Mouse (Mus musculus) left cerebral cortex, adult 9 months (tissue): Measurements from ENCODE around the gene Ccr6.
"Not testable (repeated sequence)": the region's sequence is repeated elsewhere in the genome, so short reads cannot be mapped to it uniquely, and the experiment has no call there.

Experiments used
- DNase-seq, 2 experiments: peaks; one replicate each; pipeline ENCODE4 v3.0.0; 2022; ENCODE audit warnings: low spot score in 2 of 2

Ccr6 gene

DNA sequence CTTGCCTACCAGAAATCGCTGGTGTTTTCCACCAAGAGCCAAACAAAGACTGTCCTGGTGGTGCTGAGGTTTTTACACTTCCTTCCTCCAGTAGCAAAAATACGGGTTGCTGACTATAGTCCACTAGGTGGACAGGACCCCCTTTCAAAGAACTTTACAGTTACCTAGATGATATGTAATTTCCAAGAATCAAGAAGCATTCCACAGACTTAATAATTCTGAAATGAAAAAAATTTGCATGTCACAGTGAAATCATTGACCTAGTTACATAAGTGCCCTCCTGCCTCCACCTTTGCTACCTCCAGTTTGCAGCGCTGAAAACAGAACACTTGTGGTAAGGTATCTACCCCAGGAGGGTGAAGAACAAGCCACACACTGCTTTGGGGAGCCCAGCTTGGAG lies at the start of gene Ccr6:
TSS of gene Ccr6 (plus strand) at position 301 of the 400 bp plus-strand sequence.
- no peak for DNase-seq

DNA sequence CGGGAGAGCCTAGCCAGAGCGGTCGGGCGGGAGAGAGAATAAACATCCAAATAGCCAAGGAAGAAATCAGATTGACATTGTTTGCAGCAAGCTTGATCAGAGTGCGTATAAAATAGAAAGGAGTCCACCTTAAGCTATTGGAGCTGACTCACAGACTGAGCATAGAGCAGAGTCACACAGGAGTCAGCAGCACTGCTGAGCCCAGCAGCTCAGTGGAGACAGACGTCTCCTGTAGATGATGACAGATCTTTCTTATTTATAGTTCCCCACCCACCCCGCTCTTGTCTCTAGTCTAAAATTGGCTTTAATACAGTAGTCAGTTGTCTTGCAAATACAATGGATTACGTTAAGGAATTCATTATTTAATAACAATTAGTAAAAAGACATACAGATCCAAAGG lies 42.2 kb upstream of the Ccr6 start:
- DNase-seq = peak in 1 of 2 experiments; percentile 36

DNA sequence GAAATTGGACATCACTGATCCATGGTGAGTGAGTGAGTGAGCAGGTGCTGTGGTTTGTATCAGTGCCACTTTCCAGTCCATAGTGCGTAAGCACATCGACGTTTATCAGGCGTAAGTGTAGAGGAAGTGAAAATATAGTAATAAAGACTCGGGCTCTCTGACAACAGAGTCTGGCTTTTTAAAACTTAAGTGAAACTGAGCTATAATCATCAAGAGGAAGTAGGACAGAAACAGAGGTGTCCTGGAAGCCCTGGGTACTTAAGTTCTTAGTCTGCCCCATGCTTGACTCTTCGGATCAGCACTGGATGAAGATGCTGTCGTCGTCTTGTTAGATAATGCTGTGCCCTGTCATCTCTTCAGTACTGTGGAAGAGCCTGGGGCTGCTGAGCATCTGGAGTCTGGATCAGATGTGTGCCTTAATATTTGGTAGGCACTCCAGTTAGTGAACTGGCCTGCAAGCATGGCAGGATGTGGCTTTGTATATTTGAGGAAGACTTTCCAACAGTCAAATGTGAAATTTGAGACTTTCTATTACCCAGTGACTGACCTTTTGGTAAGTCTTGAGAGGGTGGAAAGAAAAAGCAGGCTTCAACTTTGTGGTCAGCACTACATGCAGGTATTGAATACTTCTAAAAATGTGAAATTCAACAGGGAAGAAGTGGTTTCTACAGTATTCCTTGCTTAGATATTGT lies 40.0 kb upstream of the Ccr6 start:
- no peak for DNase-seq

DNA sequence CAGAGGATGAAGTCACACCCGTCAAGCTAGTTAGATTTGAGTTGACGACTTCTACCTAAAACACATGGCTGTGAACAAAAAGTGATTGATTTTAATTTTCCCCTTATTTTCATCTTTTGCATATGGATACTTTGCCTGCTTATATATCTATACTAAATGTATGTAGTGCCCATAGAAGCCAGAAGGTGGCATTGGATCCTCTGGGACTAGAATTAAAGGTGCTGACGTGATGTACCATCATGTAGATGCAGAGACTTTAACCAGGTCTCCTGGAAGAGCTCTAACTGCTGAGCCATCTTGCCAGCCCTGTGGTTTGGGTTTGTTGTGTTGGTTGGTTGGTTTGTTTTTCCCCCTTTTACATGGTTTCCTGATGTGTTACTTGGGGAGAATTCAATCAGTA lies 38.2 kb upstream of the Ccr6 start:
- DNase-seq = no peak

DNA sequence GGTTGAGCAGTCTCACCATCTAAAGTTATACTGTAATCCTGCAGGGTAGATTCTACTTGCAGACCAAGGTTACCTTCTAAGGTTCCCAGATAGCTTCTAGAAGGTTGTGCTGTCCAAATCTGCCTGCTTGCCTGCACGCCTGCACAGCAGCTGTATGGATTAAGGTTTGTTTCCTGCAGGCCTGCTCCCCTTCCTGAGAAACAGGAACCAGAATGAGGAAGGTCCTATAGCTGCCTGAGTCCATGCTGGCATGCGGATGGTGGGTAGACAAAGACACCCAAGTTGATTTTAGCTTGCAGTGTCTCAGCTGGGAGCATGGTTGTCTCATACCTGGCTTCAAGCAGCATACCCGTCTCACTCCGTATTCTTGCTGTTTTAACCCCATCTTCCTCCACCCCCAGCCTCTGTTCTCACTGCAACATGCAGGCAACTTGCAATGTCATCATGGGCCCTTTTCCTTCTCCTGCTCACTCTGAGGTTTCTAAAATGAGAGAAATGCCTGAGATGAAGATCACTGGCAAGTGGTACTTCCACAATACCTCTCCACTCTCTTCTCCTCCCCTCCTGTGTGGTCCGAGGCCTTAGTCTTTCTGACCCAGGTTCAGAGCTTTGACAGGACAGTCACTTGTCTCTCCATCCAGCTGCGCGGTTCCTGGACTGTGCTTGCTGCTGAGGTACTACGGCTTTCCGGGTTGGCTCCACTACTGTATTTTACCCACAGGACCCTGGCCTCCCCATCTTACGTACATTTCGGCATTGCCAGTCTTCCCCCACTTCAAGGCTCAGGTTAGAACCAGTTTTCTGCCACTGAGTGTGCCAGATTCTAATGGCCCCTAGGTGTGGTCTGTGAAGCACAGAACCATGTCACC lies 36.5 kb upstream of the Ccr6 start:
- DNase-seq = no peak

DNA sequence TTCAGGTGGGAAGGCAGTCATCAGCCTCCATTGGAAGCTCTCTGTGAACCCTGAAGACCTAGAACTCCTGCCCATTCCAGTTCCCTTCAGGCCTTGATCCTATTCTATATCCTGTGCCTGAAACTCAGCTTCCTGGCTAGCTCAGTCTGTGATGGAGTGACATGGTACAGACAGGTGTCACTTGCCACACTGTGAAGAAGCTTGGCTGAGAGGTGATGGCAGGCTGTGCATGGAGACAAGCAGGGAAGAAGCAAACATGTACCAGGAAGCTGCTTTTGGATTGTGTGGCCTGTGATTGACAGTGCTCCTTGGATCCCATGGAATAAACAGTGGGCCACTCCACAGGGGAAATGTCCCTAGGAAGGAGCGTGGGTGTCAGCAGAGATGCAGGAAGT lies 35.9 kb upstream of the Ccr6 start:
- no peak for DNase-seq

DNA sequence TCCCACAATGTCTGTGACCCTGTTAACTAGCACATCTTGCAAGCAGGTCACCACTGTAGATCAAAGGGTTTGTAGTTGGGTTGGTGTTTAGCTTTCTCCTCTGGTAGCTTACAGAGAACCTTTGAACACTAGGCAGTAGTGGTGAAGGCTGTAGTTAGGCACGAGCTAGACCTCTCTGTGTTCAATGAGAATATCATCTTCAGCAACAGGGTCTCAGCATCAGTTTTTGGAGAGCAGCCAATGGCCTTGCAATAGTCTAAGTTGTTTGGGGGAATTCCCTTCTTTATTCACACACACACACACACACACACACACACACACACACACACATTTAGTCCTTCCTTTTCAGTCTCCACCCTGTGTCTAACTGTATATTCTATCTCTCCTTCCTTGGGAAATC lies 32.4 kb upstream of the Ccr6 start:
- DNase-seq = no peak

DNA sequence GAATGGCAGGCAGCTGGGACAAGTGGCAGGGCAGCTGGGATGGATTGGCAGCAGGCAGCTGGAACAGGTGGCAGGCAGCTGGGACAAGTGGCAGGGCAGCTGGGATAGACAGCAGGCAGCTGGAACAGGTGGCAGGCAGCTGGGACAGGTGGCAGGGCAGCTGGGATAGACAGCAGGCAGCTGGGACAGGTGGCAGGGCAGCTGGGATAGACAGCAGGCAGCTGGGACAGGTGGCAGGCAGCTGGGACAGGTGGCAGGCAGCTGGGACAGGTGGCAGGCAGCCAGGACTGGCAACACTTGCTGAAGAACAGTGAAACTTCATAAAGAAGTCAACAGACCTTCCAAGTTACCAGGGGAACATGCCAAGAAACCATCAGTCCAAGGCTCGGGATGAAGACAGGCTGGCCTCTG lies 30.6 kb upstream of the Ccr6 start:
- DNase-seq = not testable (repeated sequence)

DNA sequence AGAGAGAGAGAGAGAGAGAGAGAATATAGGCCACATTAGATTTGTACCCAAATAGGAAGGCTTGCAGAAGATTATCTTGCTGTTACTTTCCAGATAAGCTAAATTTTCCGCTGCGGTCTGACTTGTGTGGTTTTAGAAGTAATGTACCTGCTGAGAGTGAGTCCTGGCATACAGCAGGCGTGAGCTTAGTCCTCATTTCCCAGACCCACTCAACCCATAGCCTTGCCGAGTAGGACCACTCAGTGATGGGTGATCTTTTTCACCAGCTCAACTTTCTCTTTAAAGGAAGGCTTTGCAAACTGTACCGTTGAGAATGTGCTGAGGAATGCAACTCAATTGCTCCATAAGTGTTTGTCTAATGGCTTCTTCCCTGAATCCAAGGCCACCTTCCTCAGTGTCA lies 29.2 kb upstream of the Ccr6 start:
- DNase-seq = no peak

DNA sequence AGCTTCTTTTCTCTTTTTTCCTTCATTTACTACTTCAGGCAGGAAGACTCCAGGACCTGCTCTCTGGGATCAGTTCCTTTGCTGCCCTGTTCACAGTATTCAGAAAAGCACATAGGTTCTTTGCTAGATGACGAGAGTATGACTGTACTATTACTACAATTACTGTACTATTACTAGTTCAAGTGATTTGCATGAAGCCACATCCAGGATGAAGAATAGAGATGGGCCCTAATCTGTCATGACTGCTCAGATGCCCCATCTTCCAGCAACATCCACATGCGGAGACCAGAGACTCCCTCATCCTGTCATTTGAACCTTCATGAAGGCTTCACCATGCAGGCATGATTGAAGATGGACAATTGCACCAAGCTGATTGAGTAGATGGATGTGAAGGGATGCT lies 26.1 kb upstream of the Ccr6 start:
- no peak for DNase-seq

DNA sequence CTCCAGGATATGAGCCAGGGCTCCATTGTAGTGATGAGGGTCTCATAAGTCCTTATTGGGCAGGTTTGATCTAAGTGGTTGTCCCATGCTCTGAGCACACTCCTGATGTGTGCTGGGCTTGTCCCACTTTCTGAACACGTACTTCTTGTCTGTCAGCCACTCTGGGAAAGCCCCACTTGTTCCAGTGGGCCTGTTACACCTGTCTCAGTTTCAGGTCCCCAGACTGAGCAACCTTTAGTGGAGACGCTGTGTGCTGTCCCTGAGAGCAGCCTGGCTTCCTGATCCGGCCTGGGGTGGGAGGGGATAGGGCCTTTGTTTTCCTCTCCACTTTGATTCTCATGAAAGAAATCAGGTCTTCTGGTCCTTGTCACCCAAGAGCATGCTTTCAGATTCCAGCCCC lies 25.7 kb upstream of the Ccr6 start:
- DNase-seq = no peak

DNA sequence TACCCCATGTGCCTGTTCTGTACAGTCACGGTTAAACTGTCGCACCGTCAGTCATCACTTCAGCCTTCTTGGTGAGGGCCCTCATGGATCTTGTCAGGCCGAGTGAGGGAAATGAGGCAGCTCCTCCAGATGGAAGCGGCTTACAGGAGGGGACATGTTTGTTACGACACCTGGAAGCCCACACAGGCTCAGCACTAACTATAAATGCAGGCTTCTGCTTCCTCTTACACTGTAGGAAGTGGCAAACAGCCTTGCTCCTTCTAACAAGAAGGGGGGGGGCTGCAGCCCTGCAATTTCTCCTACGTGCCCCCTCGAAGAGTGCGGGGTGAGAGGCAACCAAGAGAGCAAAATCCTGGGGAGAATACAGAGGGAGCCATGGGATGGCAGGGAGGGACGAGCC lies 25.2 kb upstream of the Ccr6 start:
- DNase-seq = no peak

DNA sequence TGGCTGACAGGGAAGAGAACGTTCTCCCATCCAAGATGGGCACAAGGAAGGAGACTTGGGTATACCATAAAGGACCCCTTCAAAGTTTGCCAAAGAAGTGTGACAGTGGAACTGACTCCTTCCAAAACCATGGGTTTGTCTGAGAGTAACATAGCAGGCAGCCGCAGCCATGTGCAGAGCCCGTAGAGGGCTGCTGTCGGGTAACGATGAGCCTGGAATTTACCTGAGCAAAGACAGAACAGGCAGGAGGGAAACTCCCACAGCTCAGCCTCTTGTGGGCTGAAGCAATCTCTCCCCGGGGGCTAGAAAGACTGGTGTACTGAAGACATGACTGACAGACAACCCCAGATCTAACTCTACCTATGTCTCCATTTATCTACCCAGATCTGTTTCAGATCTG lies 24.4 kb upstream of the Ccr6 start:
- no peak for DNase-seq

DNA sequence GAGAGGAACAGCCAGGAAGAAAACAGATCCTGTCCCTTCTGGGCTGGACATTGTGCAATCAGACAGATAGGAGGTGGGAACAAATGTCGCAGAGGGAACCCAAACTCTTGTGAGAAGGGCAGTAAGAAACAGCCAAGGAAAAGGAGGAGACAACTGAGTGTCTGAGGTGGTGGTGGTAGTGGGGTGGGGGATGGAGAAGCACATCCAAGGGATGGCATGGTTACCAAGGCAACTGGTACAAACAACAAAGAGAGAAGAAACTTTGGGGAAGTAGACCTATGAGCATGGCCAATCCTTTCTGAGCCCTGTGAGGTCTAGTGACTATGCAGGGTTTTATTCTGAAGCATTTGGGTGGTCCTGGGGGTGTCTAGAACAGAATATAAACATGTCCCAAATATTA lies 21.5 kb upstream of the Ccr6 start:
- no peak for DNase-seq

DNA sequence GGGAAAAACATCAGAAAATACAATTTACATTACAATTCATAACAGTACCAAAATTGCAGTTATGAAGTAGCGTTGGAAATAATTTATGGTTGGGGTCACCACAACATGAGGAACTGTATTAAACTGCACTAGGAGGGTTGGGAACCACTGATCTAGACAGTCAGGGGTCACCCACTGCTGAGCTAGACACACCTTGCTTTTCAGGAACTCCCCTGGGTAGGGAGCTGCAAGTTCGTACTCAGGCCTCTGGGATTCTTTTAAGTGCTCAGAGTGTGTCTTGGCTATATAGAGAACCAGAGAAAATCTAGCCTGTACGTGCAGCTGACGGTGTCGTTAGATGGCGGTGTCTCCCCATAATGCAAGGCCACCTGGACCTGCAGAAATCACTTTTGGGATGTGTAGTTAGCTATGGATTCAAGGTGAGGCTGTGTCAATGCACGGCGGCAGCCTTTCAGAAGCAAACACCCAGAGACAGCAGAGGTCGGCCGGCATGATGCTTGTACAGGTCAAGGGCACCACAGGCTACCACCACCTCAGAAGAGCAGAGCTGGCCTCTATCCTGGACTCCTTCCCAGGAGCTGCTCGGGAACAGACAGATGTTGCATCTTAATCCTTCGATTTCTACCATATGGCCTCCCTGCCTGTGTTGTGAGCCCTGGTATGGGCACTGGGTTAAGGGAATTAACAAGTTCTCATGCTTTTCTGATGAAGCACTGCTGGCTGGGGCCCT lies 20.7 kb upstream of the Ccr6 start:
- DNase-seq = no peak

DNA sequence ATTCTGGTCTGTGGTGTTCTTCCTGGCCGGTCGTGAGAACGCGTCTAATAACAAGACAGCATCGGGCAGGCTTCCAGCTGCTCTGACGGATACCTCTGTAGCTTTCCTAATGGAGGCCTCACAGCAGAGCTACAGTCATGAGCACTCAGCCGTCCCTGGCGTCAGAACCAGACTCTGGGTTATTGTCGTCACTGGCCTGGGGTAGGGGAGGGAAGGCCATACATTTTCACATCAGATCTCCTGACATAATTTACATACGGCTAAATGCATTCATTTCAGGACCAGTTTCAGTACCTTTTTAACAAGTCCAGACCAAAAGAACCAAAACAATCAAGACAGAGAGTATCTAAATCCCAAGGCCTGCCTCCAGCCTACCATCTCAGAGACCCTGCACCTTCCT lies 12.6 kb upstream of the Ccr6 start:
- DNase-seq = no peak

DNA sequence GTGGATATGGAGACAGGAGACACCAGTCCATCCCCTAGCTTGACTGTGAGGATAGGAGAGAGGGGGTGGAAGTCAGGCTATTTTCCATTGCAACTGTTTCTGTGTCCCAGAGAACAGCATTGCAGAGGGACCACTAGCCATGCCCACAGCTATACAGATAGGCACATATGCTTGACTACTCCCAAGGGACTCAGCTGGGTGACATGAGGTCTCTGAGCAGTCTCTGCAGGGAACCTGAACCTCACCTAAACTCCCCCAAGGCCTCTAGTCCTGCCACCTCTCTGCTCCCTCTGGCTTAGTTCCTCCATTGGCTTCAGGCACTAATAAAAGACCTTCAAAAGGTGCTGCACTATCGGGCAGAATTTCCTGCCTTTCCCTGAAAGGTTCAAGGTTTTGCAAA lies 11.8 kb upstream of the Ccr6 start:
- DNase-seq = no peak

DNA sequence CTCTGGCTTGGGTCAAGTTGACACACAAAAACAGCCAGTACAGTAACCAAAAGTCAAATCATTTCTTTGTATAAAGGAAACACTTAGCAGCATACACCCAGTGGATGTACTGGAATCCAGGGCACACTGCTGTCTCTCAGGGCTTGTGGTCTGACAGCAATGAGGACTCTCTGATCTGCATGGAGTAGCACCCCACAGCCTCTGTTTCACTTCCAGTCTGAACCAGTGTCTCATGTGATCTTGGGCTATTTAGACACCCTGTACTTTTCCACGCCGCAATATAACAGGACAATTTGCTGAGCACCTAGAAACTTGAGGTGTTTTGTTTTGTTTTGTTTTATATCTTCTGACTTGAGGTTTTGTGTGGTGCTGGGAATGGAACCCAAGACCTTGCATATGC lies 10.7 kb upstream of the Ccr6 start:
- no peak for DNase-seq

DNA sequence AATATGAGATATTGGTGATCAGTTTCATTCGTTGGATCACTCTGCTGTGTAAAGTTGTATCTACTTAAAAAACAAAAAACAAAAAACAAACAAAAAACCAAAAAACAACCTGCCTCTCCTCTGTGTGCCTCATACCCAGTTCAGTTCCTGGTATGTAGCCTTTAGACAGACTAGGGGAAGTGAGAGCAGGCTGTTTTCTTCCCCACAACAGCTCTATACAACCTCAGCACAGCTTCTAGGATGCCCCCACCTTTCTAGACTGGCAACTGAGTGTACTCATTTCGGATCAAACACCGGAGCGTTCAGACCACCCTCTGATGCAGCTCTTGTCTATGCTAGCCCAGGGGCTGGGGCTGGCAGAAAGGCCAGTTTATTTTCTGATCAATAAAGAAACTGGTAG lies 10.1 kb upstream of the Ccr6 start:
- no peak for DNase-seq

DNA sequence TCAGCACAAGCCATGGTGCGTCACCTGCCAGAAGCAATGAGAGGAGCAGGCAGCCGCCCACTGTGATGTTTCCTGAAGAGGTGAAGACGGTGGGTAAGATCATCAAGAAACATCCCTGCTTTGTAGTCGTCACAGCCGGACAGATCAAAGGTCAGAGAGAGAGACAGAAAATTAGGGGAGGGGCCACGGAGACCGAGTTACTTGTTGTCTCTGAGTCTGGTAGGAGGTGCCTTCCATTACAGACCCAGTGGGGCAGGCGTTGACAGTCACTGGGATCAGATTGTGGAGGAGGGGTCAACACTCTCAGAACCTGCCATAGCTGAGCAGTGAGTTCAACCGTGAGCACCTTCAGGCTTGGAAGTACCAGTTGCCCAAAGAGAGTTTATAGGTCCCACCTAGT lies 7.2 kb upstream of the Ccr6 start:
- DNase-seq = peak in 1 of 2 experiments; percentile 21

DNA sequence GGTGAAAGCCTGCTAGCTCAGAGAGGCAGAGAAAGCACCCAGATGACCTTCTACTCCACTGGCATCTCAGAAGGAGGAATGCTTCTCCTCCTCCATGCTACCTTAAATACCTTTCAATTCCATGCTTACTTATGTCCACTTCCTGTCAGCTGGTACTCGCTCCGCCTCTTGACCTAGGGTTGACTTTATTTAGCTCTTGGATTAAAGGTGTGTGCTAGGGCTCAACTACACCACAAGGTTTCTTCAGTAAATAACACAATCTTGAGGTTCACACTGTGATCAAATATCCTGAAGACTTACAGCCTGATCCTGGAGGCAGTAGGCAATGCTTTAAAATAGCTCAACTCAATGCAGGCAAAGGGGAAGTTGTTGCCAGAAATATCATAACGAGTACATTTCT lies 6.2 kb upstream of the Ccr6 start:
- DNase-seq = no peak

DNA sequence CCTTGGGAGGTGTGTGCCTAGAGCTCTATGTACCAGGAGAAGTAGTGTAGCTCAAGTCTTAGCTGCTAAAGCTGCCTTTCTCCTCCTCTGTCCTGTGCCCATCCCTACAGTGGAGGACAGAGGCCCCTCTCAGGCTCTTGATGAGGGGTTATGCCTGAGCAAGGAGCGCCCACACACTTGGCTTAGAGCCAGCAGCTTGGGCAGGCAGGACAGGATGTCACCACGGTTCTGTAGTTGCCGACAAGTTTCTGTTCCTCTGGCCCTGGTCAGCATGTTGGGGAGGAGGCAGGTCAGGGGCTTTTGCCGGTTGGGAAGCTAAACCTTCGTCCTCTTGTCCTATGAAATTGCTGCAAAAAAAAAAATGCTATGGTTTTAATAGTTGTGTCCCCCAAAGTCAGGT lies 3.8 kb upstream of the Ccr6 start:
- peak; percentile 45 to 70 for DNase-seq
